Mouse (Mus musculus) C2C12 (cell line): ENCODE measurements around the gene Lactbl1.

ENCODE experiments used
- CEBPB ChIP-seq: IDR thresholded peaks from one replicate; pipeline ENCODE4 v1.6.1; 2011; ENCODE audit warnings: low read depth, mild to moderate bottlenecking, control low read depth, moderate library complexity
- CTCF ChIP-seq: IDR thresholded peaks from one replicate; pipeline ENCODE4 v1.5.1; 2011; ENCODE audit not compliant: control insufficient read depth, insufficient read depth, insufficient read length
- MAX ChIP-seq: IDR thresholded peaks from one replicate; pipeline ENCODE4 v1.6.1; 2011; ENCODE audit warnings: mild to moderate bottlenecking, control low read depth
- MYOD1 ChIP-seq: IDR thresholded peaks from one replicate; pipeline ENCODE4 v1.6.1; 2011; ENCODE audit warnings: low read depth; ENCODE audit not compliant: control insufficient read depth, insufficient read length
- MYOG ChIP-seq: IDR thresholded peaks from one replicate; pipeline ENCODE4 v1.6.1; 2011; ENCODE audit not compliant: control insufficient read depth, insufficient read length; ENCODE audit errors: extremely low read depth
- USF1 ChIP-seq: IDR thresholded peaks from one replicate; pipeline ENCODE4 v1.6.1; 2011; ENCODE audit warnings: low read depth, mild to moderate bottlenecking, control low read depth, moderate library complexity

DNA sequence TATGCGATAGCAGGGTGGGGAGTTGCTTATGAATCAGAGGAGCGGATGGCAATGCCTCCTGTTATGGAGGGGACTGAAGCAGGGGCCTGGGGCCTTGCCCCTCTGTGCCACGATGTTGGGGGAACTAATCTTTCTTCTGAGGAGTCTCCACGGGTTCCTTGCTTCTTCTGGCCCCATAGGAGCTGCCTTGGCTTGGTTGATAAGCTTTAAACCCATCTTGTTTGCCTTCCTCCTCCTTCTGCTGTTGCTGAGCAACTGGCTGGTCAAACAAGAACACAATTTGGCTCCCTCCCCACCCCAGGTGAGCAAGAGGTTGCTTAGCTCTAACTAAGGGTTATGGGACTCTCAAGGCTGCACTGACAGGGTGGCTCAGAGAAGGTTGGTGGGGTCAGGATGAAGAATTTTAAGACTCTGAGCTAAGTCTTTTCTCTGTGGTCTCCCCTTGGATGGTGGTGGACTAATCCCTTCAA, 12.0 kb upstream of the Lactbl1 start, which contains the start of gene Tex46:
- no peak for TF ChIP-seq CTCF
- no peak for TF ChIP-seq MYOD1
- no peak for TF ChIP-seq MAX
- no peak for TF ChIP-seq USF1
- no peak for TF ChIP-seq MYOG
- TF ChIP-seq CEBPB: no peak
